Mouse (Mus musculus) heart, adult 18-20 months (tissue): ENCODE results near the gene Tmem50a. TPM values are rescaled to one million over a fixed set of nuclear protein-coding genes. Genes with fewer than 3 reads are reported as not detected.
"Not testable (repeated sequence)": the region's sequence is repeated elsewhere in the genome, so short reads cannot be mapped to it uniquely, and the experiment has no call there.

ENCODE experiments used
- DNase-seq, 2 experiments: peaks; one replicate each; pipeline ENCODE4 v3.0.0; 2021 to 2022; ENCODE audit warnings: mixed read lengths in 1 of 2
- total RNA-seq, 2 experiments: library from RNA; stranded (reverse); gene quantifications; 2 replicates each; pipeline ENCODE4 v1.2.3; 2021

Gene Tmem50a
- total RNA-seq, 2 experiments from 2014 or later, result 61.9 to 65.3 TPM

DNA sequence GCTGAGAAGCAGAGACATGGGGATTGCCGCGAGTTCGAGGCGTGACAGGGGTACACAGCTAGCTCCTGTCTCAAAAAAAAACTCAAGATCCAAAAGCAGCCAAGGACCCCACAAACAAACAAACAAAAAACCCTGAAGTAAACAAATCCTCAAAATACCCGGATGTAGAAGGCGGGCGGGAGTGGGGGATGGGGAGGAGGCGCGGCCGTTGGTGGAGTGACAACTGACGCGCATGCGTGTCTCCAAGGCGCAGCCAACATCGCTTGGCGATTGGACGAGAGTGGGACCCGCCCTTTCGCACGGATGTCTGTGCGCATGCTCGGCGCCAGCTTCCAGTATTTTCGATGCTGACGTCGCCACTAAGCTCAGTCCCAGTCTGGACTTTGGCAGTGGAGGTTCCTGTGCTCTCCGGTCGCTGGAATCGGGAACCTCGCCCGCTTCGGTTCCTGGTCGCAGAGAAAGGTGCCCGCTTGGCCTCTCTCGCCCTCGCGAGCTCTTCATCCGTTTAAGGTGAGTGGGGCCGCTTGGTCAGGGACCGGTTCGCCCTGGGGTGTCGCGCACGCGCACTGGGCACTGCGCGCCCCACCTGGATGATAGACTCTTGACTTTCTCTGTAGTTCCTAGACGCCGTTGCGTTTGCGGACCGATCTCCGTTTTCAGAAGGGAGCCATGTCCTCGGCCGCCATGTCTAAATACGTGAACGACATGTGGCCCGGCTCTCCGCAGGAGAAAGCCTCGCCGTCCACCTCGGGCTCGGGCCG lies 8.6 kb upstream of the Tmem50a start, which contains the start of gene Rsrp1:
Gene Rsrp1 (plus strand): TSS at position 335 of the 761 bp plus-strand sequence.
- peak; percentile 97 to 99 for DNase-seq

DNA sequence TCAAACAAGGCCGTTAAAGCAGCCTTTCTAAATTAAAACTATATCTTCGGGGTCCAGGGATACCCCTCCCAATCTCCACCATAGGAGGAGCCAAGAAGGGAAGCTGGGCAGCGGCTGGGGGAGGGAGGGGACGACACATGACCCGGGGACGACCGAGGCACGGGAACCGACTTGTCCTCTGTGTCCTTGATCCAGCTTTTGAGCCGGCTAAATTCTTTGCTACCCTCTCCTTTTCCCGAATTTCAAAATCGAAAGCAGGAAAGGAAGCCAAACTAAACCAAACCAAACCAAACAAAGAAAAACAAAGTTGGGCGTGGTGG lies 8.1 kb upstream of the Tmem50a start:
- DNase-seq, result peak; percentile 86

DNA sequence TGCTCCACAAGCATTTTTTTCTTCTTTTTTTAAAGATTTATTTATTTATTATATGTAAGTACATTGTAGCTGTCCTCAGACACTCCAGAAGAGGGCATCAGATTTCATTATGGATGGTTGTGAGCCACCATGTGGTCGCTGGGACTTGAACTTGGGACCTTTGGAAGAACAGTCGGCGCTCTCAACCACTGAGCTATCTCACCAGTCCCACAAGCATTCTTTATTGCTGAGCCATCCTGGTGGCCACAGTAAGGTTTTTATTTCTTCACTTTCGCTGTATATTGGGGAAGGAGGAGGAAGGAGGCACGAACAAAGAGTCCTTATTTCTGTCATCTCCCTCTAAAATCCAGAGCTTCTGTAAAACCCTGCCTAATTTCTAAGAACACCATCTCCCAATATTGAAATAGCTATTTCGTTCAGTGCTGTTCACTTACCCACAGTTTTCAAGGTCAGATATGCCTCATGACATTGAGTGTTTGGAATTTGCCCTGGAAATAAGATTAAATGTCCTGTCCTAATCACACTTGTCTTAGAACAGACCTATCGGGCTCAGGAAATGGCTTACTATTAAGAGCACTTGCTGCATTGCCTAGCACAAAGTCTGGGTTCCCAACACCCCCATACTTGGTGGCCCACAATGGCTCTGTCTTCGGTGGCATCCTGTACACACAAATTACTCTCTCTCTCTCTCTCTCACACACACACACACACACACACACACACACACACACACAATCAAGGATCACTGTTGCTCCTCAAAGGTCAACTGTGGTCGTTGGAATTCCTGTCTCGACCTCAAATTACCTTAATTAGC lies 7.5 kb upstream of the Tmem50a start:
- DNase-seq, result peak in 1 of 2 experiments; percentile 25

DNA sequence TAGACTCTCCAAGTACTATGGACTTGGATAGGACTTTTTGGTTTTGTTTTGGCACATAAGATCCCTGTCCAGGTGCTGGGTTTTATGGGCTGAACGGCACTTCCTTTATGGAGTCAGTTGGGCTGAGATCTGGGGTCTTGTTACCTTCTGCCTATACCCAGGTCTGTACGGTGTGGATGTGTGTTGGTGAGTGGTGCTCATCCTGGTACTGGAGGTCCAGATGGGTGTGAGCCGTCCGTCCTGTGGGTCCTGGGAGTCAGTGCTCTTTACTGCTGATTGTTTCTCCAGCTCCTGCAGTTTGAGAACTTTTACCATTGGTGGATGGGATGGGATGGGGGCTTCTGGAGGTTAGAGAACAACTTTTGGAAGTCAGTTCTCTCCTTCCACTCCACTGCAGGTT lies 6.9 kb upstream of the Tmem50a start:
- DNase-seq, result peak in 1 of 2 experiments; percentile 30

DNA sequence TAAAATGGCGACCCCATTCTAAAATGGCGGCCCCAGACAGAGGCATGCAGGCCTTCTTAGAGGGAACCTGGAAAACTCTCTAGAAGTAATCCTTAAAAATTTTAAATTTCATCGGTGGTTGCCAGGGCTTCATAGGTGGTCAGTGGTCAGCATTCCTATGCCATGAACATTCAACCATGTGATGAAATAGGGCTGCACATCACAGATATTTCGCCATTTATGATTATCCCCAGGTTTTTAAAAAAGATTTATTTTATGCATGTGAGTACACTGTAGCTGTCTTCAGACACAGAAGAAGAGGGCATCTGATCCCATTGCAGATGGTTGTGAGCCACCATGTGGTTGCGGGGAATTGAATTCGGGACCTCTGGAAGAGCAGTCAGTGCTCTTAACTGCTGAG lies 5.8 kb upstream of the Tmem50a start:
- DNase-seq, result no peak

DNA sequence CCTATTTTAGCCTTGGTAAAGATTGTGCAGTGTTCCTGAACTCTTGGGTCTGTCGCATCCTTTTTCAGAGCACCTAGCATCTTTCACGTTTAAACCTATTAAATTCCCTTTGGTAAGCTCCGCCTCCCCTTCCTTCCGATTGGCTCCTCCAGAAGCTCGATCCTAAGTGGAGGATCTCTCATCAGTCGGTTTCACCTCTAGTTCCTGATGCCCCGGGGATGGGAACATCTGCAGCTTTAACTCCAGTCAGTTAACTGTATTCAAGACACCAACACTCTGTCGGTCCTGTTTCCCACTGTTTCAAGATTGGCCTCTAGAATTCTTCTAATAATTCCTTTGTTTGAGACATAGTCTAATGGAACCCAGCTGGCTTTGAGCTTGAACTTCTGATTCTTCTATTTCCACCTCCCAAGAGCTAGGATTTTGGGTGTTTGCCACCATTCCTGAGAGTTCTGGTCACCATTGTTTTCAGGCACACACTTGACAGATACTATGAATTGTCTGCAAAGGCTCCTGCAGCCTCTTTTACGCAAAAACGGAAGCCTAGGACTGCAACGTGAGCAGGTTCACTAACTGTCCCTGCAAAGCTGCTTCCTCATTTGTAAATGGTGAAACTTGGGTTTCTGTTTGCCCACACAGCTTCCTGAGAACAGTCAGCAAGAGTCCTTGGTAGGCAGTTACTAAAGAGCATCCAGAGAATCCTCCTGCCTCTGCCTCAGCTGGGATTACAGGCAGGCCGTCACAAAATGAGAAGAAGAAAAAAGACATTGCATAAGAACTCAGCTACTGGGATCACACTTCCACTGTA lies 5.1 kb upstream of the Tmem50a start:
- DNase-seq, result peak; percentile 31 to 74

DNA sequence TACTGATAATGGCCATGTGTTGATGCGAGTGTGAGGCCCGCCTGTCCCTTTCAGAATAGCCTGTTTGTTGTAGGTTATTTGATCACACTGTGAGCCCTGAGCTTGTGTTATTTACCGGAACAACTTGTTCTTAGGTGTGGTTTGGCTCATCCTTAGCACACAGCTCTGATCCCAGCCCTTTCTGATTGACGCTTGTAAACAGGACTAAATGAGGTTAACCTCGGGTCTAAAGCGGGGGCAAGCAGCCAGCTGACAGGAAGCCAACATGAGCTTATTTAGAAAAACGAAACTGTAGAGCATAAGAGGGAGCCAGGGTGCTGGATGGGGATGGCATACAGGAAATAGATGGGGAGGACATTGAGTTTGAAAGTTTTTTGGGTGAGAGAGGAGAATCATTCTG lies 3.6 kb upstream of the Tmem50a start:
- peak; percentile 87 to 88 for DNase-seq

DNA sequence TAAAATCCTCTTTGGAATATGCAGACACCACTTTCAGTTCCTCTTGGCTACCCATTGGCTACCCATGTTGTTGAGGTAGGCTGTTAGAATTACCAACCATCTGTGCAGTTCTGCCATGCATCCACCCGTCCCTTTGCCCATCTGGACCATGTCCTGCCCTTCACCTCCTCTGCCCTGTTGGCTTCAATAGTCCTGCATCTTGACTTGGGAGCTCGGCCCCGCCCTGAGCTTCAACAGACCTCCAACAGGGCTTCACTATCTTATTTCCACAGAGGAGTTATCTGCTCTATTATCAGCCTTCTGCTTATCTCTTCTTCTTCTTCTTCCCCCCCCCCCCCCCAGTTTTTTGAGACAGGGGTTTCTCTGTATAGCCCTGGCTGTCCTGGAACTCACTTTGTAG lies 2.4 kb upstream of the Tmem50a start:
- peak in 1 of 2 experiments; percentile 22 for DNase-seq

DNA sequence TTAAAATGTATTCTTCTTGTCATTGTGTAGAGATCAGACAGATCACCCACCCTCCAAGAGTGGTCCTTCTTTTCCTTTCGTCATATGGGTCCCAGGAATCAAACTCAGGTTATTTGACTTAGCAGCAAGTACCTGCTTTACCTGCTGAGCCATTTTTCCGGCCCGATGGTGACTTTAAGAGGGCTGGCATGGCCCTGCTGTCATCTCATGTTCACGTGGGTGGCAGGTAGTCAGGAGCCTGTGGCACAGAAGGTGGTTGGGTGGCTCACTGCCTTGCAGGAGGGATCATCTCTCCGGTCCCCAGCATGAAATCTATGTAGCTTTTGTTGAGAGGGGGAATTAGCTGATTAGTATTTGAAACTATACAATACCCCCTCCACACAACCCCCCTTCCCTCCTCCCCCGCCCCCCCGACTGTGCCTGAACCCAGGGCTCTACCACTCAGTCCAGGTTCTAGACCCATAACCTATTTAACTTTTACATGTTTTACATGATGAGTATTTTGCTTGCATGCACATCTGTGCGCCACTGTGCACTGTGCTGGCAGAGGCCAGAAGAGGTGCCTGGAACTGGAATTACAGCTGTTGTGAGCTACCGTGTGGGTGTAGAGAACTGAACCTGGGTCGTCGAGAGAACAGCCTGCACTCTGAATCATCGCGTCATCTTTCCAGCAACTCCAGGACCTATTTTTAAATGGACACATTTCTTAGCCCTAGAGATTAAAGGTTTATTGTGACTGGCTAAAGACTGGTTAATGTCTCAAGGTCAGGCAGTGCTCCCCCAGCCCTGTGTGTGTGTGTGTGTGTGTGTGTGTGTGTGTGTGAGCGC lies 613 bp upstream of the Tmem50a start:
- DNase-seq, result peak in 1 of 2 experiments; percentile 22

DNA sequence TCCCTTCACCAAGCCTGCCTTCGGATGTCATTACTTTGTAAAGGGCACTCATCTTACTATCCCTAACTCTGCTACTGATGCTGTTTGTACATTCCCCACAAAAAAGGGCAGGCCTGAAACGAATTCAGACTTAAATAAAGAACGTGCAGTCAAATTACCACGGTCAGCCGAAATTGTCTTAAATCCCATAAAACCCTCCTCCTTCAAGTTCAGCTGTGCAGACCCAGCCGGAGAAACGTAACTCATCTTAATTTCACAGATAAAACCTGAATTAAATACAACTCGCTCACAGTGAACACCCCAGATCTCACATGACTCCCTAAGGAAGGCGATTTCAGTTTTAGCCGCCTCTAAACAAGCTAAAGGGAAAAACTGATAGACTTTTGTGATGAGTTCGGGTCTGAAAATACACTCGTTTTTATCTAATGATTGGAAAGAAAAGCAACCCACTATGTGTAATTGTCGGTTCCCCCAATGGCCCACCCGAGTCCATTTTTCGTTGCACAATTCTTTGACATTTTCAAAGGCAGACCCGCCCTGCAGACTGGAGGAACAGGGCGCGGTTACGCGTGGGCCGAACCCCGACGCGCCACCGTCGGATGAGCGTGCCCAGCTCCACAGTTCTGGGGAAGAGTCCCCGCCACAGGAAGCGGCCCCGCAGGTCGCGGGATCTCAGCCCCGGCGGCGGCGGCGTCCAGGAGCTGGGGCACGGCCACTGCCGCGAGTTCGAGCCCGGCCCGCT lies 531 bp downstream of the Tmem50a start:
- DNase-seq, result peak in 1 of 2 experiments; percentile 26

DNA sequence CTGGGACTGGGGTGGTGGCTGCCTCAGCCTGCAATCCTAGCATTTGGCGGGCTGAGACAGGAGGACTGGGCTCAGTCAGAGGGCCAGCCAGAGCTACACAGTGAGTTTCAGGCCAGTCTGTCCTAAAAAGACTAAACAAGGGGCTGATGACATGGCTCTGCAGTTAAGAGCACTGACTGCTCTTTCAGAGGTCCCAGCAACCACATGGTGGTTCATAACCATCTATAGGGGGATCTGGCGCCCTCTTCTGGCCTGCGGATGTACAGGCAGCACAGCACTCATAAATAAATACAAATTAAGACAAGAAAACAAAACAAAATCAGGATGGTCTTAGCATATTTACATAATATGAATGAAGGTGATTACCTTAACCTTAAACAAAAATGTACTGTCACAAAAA lies 1.4 kb downstream of the Tmem50a start:
- peak; percentile 73 to 90 for DNase-seq

DNA sequence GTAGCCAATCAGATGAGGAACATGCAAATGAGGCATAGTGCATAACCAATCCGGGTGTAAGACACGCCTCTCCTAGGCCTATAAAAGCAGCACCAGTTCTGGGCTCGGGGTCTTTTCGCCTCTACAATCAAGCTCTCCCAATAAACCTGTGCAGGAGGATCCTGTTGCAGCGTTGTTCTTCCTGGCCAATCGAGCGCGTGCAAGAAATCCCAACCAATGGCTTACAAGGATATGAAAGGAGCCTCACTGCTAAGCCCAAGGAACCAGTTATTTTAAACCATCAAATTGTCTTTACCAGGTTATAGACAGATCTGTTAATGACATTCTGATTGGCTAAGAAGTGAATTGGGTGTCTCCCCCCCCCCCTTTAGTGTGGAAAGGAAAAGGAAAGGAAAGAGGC lies 3.4 kb downstream of the Tmem50a start:
- DNase-seq, result not testable (repeated sequence)

DNA sequence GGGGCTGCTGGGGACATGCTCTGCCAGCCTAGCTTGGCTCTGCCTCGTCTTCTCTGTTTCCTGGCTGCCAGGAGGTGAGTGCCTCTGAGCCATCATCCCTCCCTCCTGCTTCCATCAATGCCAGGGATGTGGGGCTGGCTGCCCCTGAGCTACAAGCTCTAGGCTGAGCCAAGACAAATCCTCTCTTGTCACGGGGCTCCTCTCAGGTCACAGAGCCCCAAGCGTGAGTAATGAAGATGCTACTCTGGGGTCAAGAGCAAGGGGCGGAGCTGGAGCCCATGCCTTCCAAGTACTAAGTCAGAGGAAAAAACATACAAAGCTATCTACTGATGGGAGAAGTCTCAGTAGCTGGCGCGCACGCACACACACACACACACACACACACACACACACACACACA lies 11.8 kb downstream of the Tmem50a start:
- DNase-seq, result no peak

DNA sequence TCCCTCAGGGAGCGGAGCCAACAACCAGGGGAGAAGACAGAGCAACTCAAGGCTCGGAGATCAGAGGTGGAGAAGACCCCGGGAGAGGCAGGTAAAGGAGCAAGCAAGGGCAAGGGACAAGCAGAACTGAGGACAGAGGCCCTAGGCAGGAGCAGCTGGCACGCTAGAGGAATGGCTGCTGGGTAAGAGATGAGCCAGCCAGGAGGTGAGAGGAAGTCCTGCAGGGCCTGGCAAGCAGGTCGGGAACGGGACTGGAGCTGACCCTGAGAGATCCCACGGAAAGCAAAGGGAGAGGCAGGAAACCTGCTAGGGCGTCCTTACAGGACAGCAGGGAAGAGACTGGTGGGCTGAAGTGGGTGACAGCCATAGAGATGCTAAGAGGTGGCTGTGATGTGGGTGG lies 13.7 kb downstream of the Tmem50a start:
- no peak for DNase-seq

DNA sequence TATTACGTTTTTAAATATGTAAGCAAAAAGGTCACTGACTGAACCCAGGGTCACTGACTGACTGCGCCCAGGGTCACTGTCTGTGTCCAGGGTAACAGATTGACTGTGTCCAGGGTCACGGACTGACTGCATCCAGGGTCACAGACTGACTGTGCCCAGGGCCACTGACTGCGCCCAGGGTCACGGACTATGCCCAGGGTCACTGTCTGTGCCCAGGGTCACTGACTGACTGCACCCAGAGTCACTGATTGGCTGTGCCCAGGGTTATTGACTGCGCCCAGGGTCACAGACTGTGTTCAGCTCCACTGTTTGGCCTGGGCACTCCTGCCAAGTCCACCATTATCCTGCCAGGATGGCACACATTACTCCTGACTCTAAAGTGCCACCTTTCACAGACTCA lies 17.6 kb downstream of the Tmem50a start:
- no peak for DNase-seq

DNA sequence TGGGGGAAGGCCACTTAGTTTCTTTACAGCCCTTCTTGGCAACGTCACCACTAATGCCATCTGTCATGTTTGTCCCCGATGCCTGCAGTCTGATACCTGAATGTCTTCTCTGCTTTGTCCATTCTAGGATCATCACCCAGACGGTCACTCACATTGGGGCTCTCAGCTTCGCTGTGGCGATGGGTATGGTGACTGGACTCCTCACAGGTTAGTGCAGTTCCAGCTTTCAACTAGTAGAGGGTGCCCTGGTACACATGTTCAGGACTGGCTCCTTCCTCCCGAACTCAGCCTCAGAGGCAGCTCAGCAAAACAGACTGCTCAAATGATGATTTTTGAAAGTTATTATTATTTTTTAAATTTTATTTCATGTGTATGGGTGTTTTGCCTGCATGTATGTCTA lies 22.7 kb downstream of the Tmem50a start:
- peak; percentile 68 to 78 for DNase-seq

DNA sequence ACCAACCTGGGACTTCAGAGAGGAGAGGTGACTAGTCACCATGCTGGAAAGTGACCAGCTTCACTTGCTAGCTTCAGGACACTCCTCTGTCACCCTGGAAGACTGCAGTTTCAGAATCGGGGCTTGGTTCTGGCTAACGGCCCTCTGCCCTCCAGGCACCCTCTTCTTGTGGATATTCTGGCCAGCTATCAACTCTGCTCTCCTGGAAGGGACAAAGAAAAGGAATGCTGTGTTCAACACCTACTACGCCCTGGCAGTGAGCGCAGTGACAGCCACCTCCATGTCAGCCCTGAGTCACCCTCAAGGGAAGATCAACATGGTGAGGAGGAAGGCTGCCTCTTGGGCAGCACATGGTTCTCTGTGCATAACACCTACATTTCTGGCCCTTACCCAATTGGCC lies 30.5 kb downstream of the Tmem50a start:
- peak; percentile 30 to 44 for DNase-seq

DNA sequence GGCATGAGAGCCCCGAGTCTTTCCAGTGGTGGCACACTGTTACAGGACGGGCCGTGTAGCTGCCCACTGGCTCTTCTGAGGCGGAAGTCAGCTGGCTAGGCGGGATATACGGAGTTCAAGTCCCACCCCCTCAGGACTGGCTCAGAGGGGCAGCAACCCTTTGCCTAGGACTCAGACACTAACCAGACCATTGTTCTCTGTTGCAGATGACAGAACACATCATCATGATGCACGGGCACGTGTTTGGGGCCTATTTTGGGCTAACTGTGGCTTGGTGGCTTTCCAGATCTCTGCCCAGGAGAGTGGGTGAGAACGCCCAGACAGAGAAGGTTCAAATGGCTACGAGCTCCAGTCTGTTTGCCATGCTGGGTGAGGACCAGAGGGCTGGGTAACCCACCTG lies 31.0 kb downstream of the Tmem50a start:
- peak; percentile 65 to 66 for DNase-seq

DNA sequence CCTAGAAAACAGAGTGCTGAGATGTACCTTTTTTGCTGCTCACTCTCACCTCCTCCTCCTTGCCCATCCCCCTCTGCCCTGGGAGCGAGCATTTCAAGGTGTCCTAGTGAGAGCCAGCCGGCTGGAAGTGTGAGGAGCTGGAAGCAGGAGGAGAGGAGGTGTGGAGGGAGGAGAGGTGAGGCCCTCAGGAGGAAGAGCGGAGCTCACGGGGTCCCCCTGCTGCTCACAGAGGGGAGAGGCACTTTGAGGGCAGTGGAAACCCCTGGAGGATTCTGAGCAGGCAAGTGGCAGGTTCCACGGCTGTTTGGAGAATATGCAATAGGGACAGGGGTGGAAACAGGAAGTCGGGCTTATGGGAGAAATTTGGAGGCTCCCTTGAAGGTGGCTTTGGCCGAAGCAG lies 31.6 kb downstream of the Tmem50a start:
- DNase-seq, result peak; percentile 13 to 44

DNA sequence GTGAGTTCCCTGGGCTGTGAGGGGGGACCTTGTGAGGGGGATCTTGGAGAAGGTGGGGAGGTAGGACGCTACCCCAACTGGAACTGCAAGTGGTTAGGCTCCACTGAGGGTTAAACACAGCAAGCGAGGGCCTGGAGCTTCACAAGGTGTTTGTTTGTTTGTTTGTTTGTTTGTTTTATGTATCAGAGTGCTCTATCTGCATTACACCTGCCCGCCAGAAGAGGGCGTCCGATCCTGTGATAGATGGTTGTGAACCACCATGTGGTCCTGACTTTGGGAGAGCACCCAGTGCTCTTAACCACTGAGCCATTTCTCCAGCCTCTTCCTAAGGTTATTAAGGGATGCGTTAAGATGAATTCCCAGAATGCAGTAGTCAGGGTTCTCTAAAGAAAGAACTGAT lies 34.8 kb downstream of the Tmem50a start:
- DNase-seq, result peak in 1 of 2 experiments; percentile 31

DNA sequence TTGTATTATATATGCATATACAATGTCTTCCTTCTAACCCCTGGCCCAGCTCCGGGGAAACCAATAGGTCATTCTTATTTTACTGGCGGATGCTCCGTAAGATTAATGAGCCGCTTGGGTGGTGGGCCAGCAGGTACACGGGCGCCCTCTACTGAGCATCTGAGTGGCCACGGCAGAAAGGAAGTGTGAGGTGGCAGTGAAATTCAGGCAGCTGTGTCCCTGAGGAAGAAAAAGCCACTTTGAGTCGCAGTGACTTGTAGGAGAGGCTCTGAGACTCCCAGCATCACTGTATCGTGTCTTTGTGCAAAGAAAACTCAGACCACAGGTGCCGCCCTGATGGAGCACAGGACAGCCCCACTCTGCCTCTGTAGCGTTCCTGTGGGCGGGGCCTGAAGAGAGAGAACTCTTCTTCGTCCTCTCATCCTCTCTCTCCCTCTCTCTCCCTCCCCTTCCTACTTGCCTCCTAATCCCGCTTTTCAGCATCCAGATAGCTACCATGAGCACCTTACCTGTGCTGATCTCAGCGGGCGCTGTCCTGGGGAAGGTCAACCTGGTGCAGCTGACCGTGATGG lies 35.3 kb downstream of the Tmem50a start:
- DNase-seq, result peak; percentile 55 to 80
